Comparison of ENCODE assay signal across 24 mouse cellular contexts in genomic region chr4:21674691-21675090, GRCm38 (mm10). TPM values are rescaled to one million over a fixed set of nuclear protein-coding genes. Genes with fewer than 3 reads are reported as not detected.
DNase-seq lines count a peak whose midpoint lies in the region; ATAC-seq and TF ChIP-seq lines count a peak whose summit lies in the region.
"Had no signal": no experiment of that assay in that cellular context is flagged by ENCODE, and none has a peak within 500 bp of the region (broad histone marks: within the 10 kb centered on the region; RNA-seq: fewer than 3 reads in every experiment).

No protein-coding gene starts in this region.

- H3K9ac ChIP-seq in hindbrain, embryonic 14.5 days = no peak overlapping the region
- H3K9ac ChIP-seq in hindbrain, embryonic 13.5 days = no peak overlapping the region
- H3K9ac ChIP-seq in midbrain, embryonic 14.5 days (replicated peaks; ENCODE audit: low read length) = no peak overlapping the region
- no peak overlapping the region for H3K9ac ChIP-seq in midbrain, embryonic 13.5 days (replicated peaks)
- no peak overlapping the region for H3K9ac ChIP-seq in CH12.LX (ENCODE audit: insufficient read depth, low read depth)
- H3K9ac ChIP-seq: embryonic facial prominence, embryonic 13.5 days; forebrain, embryonic 13.5 days; forebrain, postnatal 0 days; heart, embryonic 12.5 days; intestine, embryonic 15.5 days had no signal

- no peaks in the 10 kb centered on the region for H3K4me1 ChIP-seq in hindbrain, embryonic 14.5 days (replicated peaks; ENCODE audit: control insufficient read depth, insufficient read depth, low read length)
- peaks cover 24% of the 10 kb centered on the region for H3K4me1 ChIP-seq in hindbrain, embryonic 13.5 days (replicated peaks)
- H3K4me1 ChIP-seq in midbrain, embryonic 14.5 days (ENCODE audit: control insufficient read depth, insufficient read depth, low read length) = no peaks in the 10 kb centered on the region; the same call in 1 of the 2 replicates
- peaks cover 22% of the 10 kb centered on the region for H3K4me1 ChIP-seq in midbrain, embryonic 13.5 days (replicated peaks)
- peaks cover 0 to 16% of the 10 kb centered on the region in 2 experiments; a peak in 2 of 4 replicates for H3K4me1 ChIP-seq in CH12.LX (ENCODE audit: control insufficient read depth in 1 of 2, insufficient read depth in 2 of 2)

- no peaks in the 10 kb centered on the region for H3K79me2 ChIP-seq in CH12.LX (replicated peaks; ENCODE audit: control insufficient read depth, extremely low read depth, insufficient read depth, poor library complexity, severe bottlenecking)

- TF ChIP-seq CTCF in CH12.LX (conservative IDR thresholded peaks at IDR 0.05 in 1 of 2, IDR thresholded peaks at IDR 0.05 in 1 of 2; ENCODE audit: low read depth in 2 of 2, low read length in 2 of 2) = no peak

- no peaks in the 10 kb centered on the region for H3K9me3 ChIP-seq in hindbrain, embryonic 14.5 days (ENCODE audit: control insufficient read depth, low read length)
- H3K9me3 ChIP-seq in hindbrain, embryonic 13.5 days = no peaks in the 10 kb centered on the region
- no peaks in the 10 kb centered on the region for H3K9me3 ChIP-seq in midbrain, embryonic 14.5 days (ENCODE audit: control insufficient read depth, low read length)
- H3K9me3 ChIP-seq in midbrain, embryonic 13.5 days = no peaks in the 10 kb centered on the region
- H3K9me3 ChIP-seq in CH12.LX (replicated peaks; ENCODE audit: low read length) = peaks cover 15% of the 10 kb centered on the region
- H3K9me3 ChIP-seq: embryonic facial prominence, embryonic 13.5 days; forebrain, embryonic 13.5 days; heart, embryonic 12.5 days; intestine, embryonic 15.5 days had no signal

- H3K36me3 ChIP-seq in hindbrain, embryonic 14.5 days (replicated peaks; ENCODE audit: control insufficient read depth, insufficient read depth) = no peaks in the 10 kb centered on the region
- H3K36me3 ChIP-seq in hindbrain, embryonic 13.5 days = no peaks in the 10 kb centered on the region
- H3K36me3 ChIP-seq in midbrain, embryonic 14.5 days (ENCODE audit: control insufficient read depth, insufficient read depth, low read length) = no peaks in the 10 kb centered on the region
- H3K36me3 ChIP-seq in midbrain, embryonic 13.5 days = no peaks in the 10 kb centered on the region
- H3K36me3 ChIP-seq in CH12.LX (replicated peaks in 1 of 2; ENCODE audit: control insufficient read depth in 1 of 2, insufficient read depth in 1 of 2, low read length in 1 of 2) = no peaks in the 10 kb centered on the region
- H3K36me3 ChIP-seq: embryonic facial prominence, embryonic 13.5 days; heart, embryonic 12.5 days; intestine, embryonic 15.5 days had no signal

- no peak for TF ChIP-seq RAD21 in CH12.LX (IDR thresholded peaks at IDR 0.05; ENCODE audit: low read depth, low read length)

- H3K4me2 ChIP-seq in hindbrain, embryonic 14.5 days (replicated peaks) = no peak overlapping the region
- H3K4me2 ChIP-seq in hindbrain, embryonic 13.5 days = no peak overlapping the region
- H3K4me2 ChIP-seq in midbrain, embryonic 14.5 days (ENCODE audit: low read length) = no peak overlapping the region
- H3K4me2 ChIP-seq in midbrain, embryonic 13.5 days (replicated peaks) = no peak overlapping the region
- H3K4me2 ChIP-seq in CH12.LX (ENCODE audit: insufficient read depth, low read depth, poor library complexity, severe bottlenecking) = peak overlapping the region; percentile 89; the same call in 1 of the 2 replicates
- H3K4me2 ChIP-seq: embryonic facial prominence, embryonic 13.5 days; heart, embryonic 12.5 days; intestine, embryonic 15.5 days had no signal

- no peak for TF ChIP-seq POLR2A in CH12.LX (IDR thresholded peaks at IDR 0.05; ENCODE audit: low read depth, low read length)

- TF ChIP-seq EP300 in CH12.LX (IDR thresholded peaks at IDR 0.05; ENCODE audit: low read length) = no peak

- no peak overlapping the region for H3K27ac ChIP-seq in hindbrain, embryonic 14.5 days
- no peak overlapping the region for H3K27ac ChIP-seq in hindbrain, embryonic 13.5 days
- no peak overlapping the region for H3K27ac ChIP-seq in midbrain, embryonic 14.5 days (replicated peaks; ENCODE audit: low read depth, low read length)
- no peak overlapping the region for H3K27ac ChIP-seq in midbrain, embryonic 13.5 days
- H3K27ac ChIP-seq in CH12.LX (ENCODE audit: insufficient read depth, low read depth) = no peak overlapping the region
- H3K27ac ChIP-seq: embryonic facial prominence, embryonic 13.5 days; forebrain, embryonic 13.5 days; heart, adult 2 months; intestine, embryonic 15.5 days had no signal

- no peak for ATAC-seq in hindbrain, embryonic 14.5 days (ENCODE audit: low FRiP score)
- no peak for ATAC-seq in hindbrain, embryonic 13.5 days (ENCODE audit: low FRiP score)
- ATAC-seq in midbrain, embryonic 14.5 days (ENCODE audit: low FRiP score, low TSS enrichment) = no peak
- no peak for ATAC-seq in midbrain, embryonic 13.5 days
- ATAC-seq: forebrain, postnatal 0 days; intestine, embryonic 15.5 days had no signal

- WGBS in hindbrain, embryonic 14.5 days = 10% methylated on average over 8 of the region's 8 CpGs
- WGBS in hindbrain, embryonic 13.5 days = 6% methylated on average over 8 of the region's 8 CpGs
- 4% methylated on average over 8 of the region's 8 CpGs for WGBS in midbrain, embryonic 14.5 days
- WGBS in midbrain, embryonic 13.5 days = 3% methylated on average over 8 of the region's 8 CpGs

- peaks cover 97% of the 10 kb centered on the region for H3K27me3 ChIP-seq in hindbrain, embryonic 14.5 days (ENCODE audit: control insufficient read depth, insufficient read depth, low read length)
- peaks cover 89% of the 10 kb centered on the region for H3K27me3 ChIP-seq in hindbrain, embryonic 13.5 days
- H3K27me3 ChIP-seq in midbrain, embryonic 14.5 days (ENCODE audit: control insufficient read depth, insufficient read depth, low read length) = peaks cover 86% of the 10 kb centered on the region
- H3K27me3 ChIP-seq in midbrain, embryonic 13.5 days = peaks cover 93% of the 10 kb centered on the region
- no peaks in the 10 kb centered on the region for H3K27me3 ChIP-seq in CH12.LX (replicated peaks)

- no peak overlapping the region for H3K4me3 ChIP-seq in hindbrain, embryonic 14.5 days (replicated peaks; ENCODE audit: low read length)
- H3K4me3 ChIP-seq in hindbrain, embryonic 13.5 days = no peak overlapping the region
- no peak overlapping the region for H3K4me3 ChIP-seq in midbrain, embryonic 14.5 days (replicated peaks; ENCODE audit: low read depth, low read length)
- no peak overlapping the region for H3K4me3 ChIP-seq in midbrain, embryonic 13.5 days (replicated peaks)
- H3K4me3 ChIP-seq in CH12.LX (replicated peaks in 1 of 3; ENCODE audit: low read depth in 2 of 3, low read length in 2 of 3, poor library complexity in 1 of 3) = no peak overlapping the region
- H3K4me3 ChIP-seq: embryonic facial prominence, embryonic 13.5 days; forebrain, embryonic 13.5 days; heart, adult 2 months; heart, embryonic 12.5 days; intestine, embryonic 15.5 days had no signal

- peak; percentile 40 for DNase-seq in hindbrain, embryonic 14.5 days (ENCODE audit: low spot score)
- peak; percentile 14 for DNase-seq in midbrain, embryonic 14.5 days
- DNase-seq in CH12.LX (ENCODE audit: extremely low read depth) = no peak
- peak; percentile 12 for DNase-seq in ZHBTc4 (ENCODE audit: low read depth, low spot score)
- no peak for DNase-seq in right cerebral cortex, postnatal 25 days
- no peak for DNase-seq in yolk sac, embryonic 10.5 days (ENCODE audit: low spot score)
- DNase-seq: adrenal gland, postnatal 10 days; cerebellum, adult 18-20 months; cerebellum, adult 9-11 months; cerebellum, postnatal 36 days; gastrocnemius, postnatal 14 days; heart, adult 2 months had no signal

- dilution Hi-C loops in CH12.LX (cut with MboI; ENCODE audit: extremely low pct_ligation_motif_present, extremely low pct_unique_long_range_greater_than_20kb, low sequenced_read_pairs) = no loop called here

- in situ Hi-C loops in CH12.LX (cut with MboI; ENCODE audit: low pct_ligation_motif_present, low pct_unique_long_range_greater_than_20kb, low sequenced_read_pairs) = loop anchor here (25.0 kb wide), 1 partner anchor 237 kb away; no protein-coding TSS in a partner anchor

TF ChIP-seq in CH12.LX, 34 proteins besides CTCF, POLR2A, EP300 and RAD21 (continues in another document):
- TF ChIP-seq ZC3H11A (IDR thresholded peaks at IDR 0.05; ENCODE audit: low read depth, low read length) = no peak
- no peak for TF ChIP-seq MAX (IDR thresholded peaks at IDR 0.05; ENCODE audit: low read length)
- TF ChIP-seq RCOR1 (conservative IDR thresholded peaks at IDR 0.05; ENCODE audit: low read depth, low read length) = no peak
- no peak for TF ChIP-seq CHD1 (IDR thresholded peaks at IDR 0.05; ENCODE audit: low read depth, low read length)
- no peak for TF ChIP-seq ZMIZ1 (IDR thresholded peaks at IDR 0.05; ENCODE audit: low read depth, low read length)
- no peak for TF ChIP-seq HCFC1 (IDR thresholded peaks at IDR 0.05; ENCODE audit: low read depth, low read length)
- no peak for TF ChIP-seq ZKSCAN1 (IDR thresholded peaks at IDR 0.05; ENCODE audit: borderline replicate concordance, low read depth, low read length)
- no peak for TF ChIP-seq ETS1 (conservative IDR thresholded peaks at IDR 0.05; ENCODE audit: low read depth, low read length)
- no peak for TF ChIP-seq E2F4 (IDR thresholded peaks at IDR 0.05; ENCODE audit: insufficient replicate concordance, low read depth, low read length)
- no peak for TF ChIP-seq MEF2A (IDR thresholded peaks at IDR 0.05; ENCODE audit: borderline replicate concordance, low read depth, low read length)
- no peak for TF ChIP-seq SMC3 (IDR thresholded peaks at IDR 0.05; ENCODE audit: low read depth, low read length)
- no peak for TF ChIP-seq USF2 (conservative IDR thresholded peaks at IDR 0.05; ENCODE audit: low read depth, low read length)

RNA-seq across cellular contexts. Expression of gene Prdm13, which starts 11.1 kb away (rescaled TPM):
- polyA plus RNA-seq in hindbrain, embryonic 14.5 days (2014; fragmentation: Nextera tagmentation; extraction: Ambion mirVana) = 0.40 and 0.64 TPM in 2 replicates
- 1.00 and 1.7 TPM in 2 replicates for polyA plus RNA-seq in hindbrain, embryonic 13.5 days (2015; fragmentation: Nextera tagmentation; extraction: Ambion mirVana)
- 0.42 and 0.63 TPM in 2 replicates for polyA plus RNA-seq in midbrain, embryonic 14.5 days (2014; fragmentation: Nextera tagmentation; extraction: Ambion mirVana)
- 0.28 and 0.45 TPM in 2 replicates for polyA plus RNA-seq in midbrain, embryonic 13.5 days (2015; fragmentation: Nextera tagmentation; extraction: Ambion mirVana)
- total RNA-seq in CH12.LX (2012; rRNA removed) = not detected in 2 replicates
- not detected in 2 replicates for total RNA-seq in CH12.LX (2014; rRNA removed)
- not detected in 2 replicates for polyA plus RNA-seq in CH12.LX (2012; ENCODE audit: insufficient read length, low read depth)
- total RNA-seq: adrenal gland, postnatal 10 days; adrenal gland, postnatal 4 days; gastrocnemius, adult 18-20 months; gastrocnemius, postnatal 14 days; heart, adult 2 months; heart, postnatal 25 days had no signal
- polyA plus RNA-seq: embryonic facial prominence, embryonic 13.5 days; forebrain, postnatal 0 days; gonadal fat pad, adult 2 months; heart, adult 2 months; heart, embryonic 12.5 days; heart, embryonic 16.5 days; intestine, embryonic 15.5 days had no signal

RNA-seq across cellular contexts. Expression of gene Ccnc, which starts 52.8 kb away (rescaled TPM):
- 71.7 and 73.7 TPM in 2 replicates for polyA plus RNA-seq in hindbrain, embryonic 14.5 days (2014; fragmentation: Nextera tagmentation; extraction: Ambion mirVana)
- polyA plus RNA-seq in hindbrain, embryonic 13.5 days (2015; fragmentation: Nextera tagmentation; extraction: Ambion mirVana) = 71.0 and 71.8 TPM in 2 replicates
- 78.0 and 80.0 TPM in 2 replicates for polyA plus RNA-seq in midbrain, embryonic 14.5 days (2014; fragmentation: Nextera tagmentation; extraction: Ambion mirVana)
- polyA plus RNA-seq in midbrain, embryonic 13.5 days (2015; fragmentation: Nextera tagmentation; extraction: Ambion mirVana) = 65.7 and 75.0 TPM in 2 replicates
- total RNA-seq in CH12.LX (2012; rRNA removed) = 20.7 and 22.7 TPM in 2 replicates
- total RNA-seq in CH12.LX (2014; rRNA removed) = 61.4 and 73.0 TPM in 2 replicates
- polyA plus RNA-seq in CH12.LX (2012; ENCODE audit: insufficient read length, low read depth) = 24.4 and 32.3 TPM in 2 replicates

Comparison
In these comparisons a context has a peak if more than half of its experiments do, and no peak if none do; other contexts are left out.
1. DNase-seq: peak in hindbrain, embryonic 14.5 days (single experiment), midbrain, embryonic 14.5 days (single experiment) and ZHBTc4 (single experiment); none in CH12.LX (single experiment), right cerebral cortex, postnatal 25 days (single experiment) and yolk sac, embryonic 10.5 days (single experiment).